Mouse (Mus musculus) liver, embryonic 14.5 days (tissue): Measurements from ENCODE around the gene Tubal3. TPM values are rescaled to one million over a fixed set of nuclear protein-coding genes. Genes with fewer than 3 reads are reported as not detected.

Experiments used
- ATAC-seq: fragments of 200-750 bp; cut with Nextera tagmentation; 2 replicates; pipeline ENCODE4 v1.8.0; 2017; ENCODE audit warnings: moderate number of reproducible peaks, mild to moderate bottlenecking, moderate library complexity; ENCODE audit not compliant: insufficient read depth
- DNase-seq, 3 experiments: peaks; one replicate each; pipeline ENCODE4 v3.0.0-alpha.2; 2012 to 2013; ENCODE audit warnings: low read depth in 3 of 3, low spot score in 3 of 3
- H3K27ac ChIP-seq: fragments of 300-500 bp; sonication (generic); 2 replicates; pipeline ENCODE4 v1.5.1; 2014; ENCODE audit warnings: moderate library complexity, mild to moderate bottlenecking, control low read depth, inconsistent platforms
- H3K27me3 ChIP-seq: fragments of 300-500 bp; sonication (generic); 2 replicates; pipeline ENCODE4 v1.6.1; 2014; ENCODE audit warnings: mild to moderate bottlenecking, low read length, moderate library complexity; ENCODE audit not compliant: control insufficient read depth, insufficient read depth
- H3K36me3 ChIP-seq: fragments of 300-500 bp; sonication (generic); replicated peaks from 2 replicates; pipeline ENCODE4 v1.6.1; 2014; ENCODE audit warnings: low read depth; ENCODE audit not compliant: control insufficient read depth, insufficient read depth
- H3K4me1 ChIP-seq, 2 experiments: fragments of 200-500 bp in 1 of 2; fragments of 300-500 bp in 1 of 2; sonication (generic) in 1 of 2; replicated peaks; 2 replicates each; pipeline ENCODE4 v1.6.1; 2012 to 2014; ENCODE audit warnings: antibody characterized with exemption in 1 of 2, inconsistent platforms in 1 of 2, low read length in 1 of 2; ENCODE audit not compliant: control insufficient read depth in 2 of 2, insufficient read depth in 2 of 2
- H3K4me2 ChIP-seq: fragments of 300-500 bp; sonication (generic); 2 replicates; pipeline ENCODE4 v1.6.1; 2014; ENCODE audit warnings: low read depth, mild to moderate bottlenecking, control low read depth, moderate library complexity
- H3K4me3 ChIP-seq, 2 experiments: fragments of 200-500 bp in 1 of 2; fragments of 300-500 bp in 1 of 2; sonication (generic) in 1 of 2; 2 replicates each; pipeline ENCODE4 v1.5.1; 2012 to 2014; ENCODE audit warnings: low read depth in 2 of 2, low read length in 2 of 2, mild to moderate bottlenecking in 2 of 2, control low read depth in 1 of 2, inconsistent platforms in 1 of 2, moderate library complexity in 1 of 2; ENCODE audit not compliant: insufficient read depth in 1 of 2
- H3K9ac ChIP-seq: fragments of 300-500 bp; sonication (generic); replicated peaks from 2 replicates; pipeline ENCODE4 v1.6.1; 2014; ENCODE audit warnings: mild to moderate bottlenecking, control low read depth, moderate library complexity
- H3K9me3 ChIP-seq: fragments of 300-500 bp; sonication (generic); 2 replicates; pipeline ENCODE4 v1.6.1; 2016; ENCODE audit warnings: low read length, mixed read lengths; ENCODE audit not compliant: control insufficient read depth
- CTCF ChIP-seq: IDR thresholded peaks from 2 replicates; pipeline ENCODE4 v1.5.1; 2016; ENCODE audit warnings: antibody characterized with exemption, low read depth, control low read depth
- EP300 ChIP-seq: IDR thresholded peaks from 2 replicates; pipeline ENCODE4 v1.6.1; 2016; ENCODE audit warnings: antibody characterized with exemption, low read depth
- WGBS: fragments of 180-500 bp; shearing (Covaris S2); extraction: QIAGEN DNeasy Blood & Tissue Kit; methylation state at CpG from one replicate; pipeline ENCODE4 v1.1.7; 2014; ENCODE audit not compliant: insufficient replicate concordance; 5-methylcytosine and 5-hydroxymethylcytosine counted together
- polyA plus RNA-seq, 2 experiments: library from polyadenylated mRNA; depleted of rRNA in 1 of 2; stranded (reverse) in 1 of 2; unstranded in 1 of 2; fragments of >200 nt; fragmentation: Nextera tagmentation in 1 of 2; extraction: Ambion mirVana in 1 of 2; gene quantifications; 2 replicates each; pipeline versions ENCODE4 v1.2.1 to v1.2.3; 2012 to 2014

Tubal3 gene
- polyA plus RNA-seq (2012; rRNA removed) (not detected in 2 replicates), polyA plus RNA-seq (2014; fragmentation: Nextera tagmentation; extraction: Ambion mirVana) (not detected in 2 replicates)

DNA sequence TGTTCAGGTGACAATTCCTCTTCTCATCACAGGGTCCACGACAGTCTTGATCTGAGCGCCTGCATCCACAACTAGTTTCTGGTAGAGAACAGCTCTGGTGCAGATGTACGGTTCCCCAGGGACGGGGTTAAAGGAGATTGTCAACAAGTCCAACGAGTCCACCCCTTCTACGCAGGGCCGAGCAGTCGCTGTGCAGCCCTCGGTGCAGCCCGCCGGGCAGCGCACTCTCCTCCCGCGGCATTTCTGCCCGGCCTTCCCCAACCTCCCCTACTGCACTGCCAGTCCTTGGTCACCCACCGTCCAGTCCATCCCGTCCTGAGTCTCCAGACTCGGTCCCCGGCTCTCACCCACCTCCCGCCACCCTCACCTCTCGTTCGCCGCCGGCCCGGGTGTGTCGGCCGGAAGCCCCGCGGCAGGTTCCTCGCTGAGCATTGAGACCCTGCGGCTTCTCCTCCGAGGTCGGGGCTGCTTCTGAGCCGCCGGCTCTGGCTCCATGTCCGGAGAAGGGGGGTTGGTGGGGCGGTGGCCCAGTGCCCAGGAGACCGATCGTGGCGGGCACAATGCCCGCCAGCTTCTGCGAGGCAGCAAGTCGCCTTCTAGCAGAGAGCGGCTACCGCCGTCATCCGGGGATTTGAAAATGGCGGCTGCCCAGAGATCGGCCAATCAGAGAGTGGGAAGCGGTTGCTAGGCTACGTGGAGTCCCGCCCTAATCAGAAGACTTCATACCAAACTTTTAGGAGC is at the start of gene Tubal3, which contains the start of gene Net1:
TSS of gene Tubal3 (plus strand) at position 704 of the 741 bp plus-strand sequence.
TSS of gene Net1 (minus strand) at position 650 of the 741 bp plus-strand sequence.
- peak within 1 kb of the TSS; percentile 43 for H3K27ac ChIP-seq
- H3K9me3 ChIP-seq, result no peaks in the 10 kb centered on the region
- H3K4me3 ChIP-seq, result peak within 1 kb of the TSS; percentile 83 to 86
- WGBS, result under 1% methylated on average over 52 of the region's 52 CpGs
- peak within 1 kb of the TSS; percentile 90 for H3K4me2 ChIP-seq
- ATAC-seq, result peak; percentile 95
- TF ChIP-seq EP300 (no peak), CTCF (no peak)
- DNase-seq, result peak; percentile 78 to 86 (median 80)
- H3K9ac ChIP-seq, result peak within 1 kb of the TSS; percentile 92
- H3K27me3 ChIP-seq, result no peaks in the 10 kb centered on the region
- peaks cover under 1% of the 10 kb centered on the region for H3K36me3 ChIP-seq
- peaks cover 8 to 9% of the 10 kb centered on the region in 2 experiments for H3K4me1 ChIP-seq

DNA sequence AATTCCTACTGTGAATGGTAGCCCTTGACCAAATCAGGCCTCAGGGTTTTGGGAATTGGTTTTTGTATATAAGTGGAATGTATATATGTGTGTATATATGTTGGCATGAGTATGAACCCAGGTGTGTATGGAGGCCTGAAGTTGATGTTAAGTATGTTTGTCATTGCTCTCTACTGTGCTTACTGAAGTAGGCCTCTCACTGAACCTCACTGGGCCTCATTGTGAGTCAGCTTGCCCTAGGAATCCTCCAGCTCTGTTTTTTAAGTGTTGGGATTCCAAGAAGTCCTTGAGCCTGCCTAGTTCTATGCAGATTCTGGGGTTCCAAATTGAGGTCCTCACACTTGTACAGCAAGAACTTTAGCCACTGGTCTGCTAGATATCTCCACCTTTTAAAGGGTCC is 48.2 kb upstream of the Tubal3 start:
- Histone ChIP-seq H3K27ac (peak overlapping the region; percentile 56), H3K27me3 (no peaks in the 10 kb centered on the region), H3K36me3 (no peaks in the 10 kb centered on the region), H3K9me3 (no peaks in the 10 kb centered on the region), H3K9ac (no peak overlapping the region; the same call in 1 of the 2 replicates), H3K4me1 (peaks cover 73 to 78% of the 10 kb centered on the region in 2 experiments), H3K4me3 (no peak overlapping the region), H3K4me2 (no peak overlapping the region)
- no peak for ATAC-seq
- no peak for DNase-seq
- TF ChIP-seq CTCF, result no peak
- no peak for TF ChIP-seq EP300

DNA sequence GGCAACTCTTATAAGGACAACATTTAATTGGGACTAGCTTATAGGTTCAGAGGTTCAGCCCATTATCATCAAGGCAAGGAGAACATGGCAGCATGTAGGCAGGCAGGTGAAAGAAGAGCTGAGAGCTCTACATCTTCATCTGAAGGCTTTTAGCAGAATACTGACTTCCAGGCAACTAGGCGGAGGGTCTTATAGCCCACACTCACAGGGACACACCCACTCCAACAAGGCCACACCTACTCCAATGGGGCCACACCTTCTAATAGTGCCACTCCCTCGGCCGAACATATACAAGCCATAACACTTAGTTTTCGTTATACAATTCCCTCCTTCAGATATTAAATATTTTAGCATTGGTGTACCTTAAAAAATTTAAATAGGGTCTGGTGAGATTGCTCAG is 45.2 kb upstream of the Tubal3 start:
- DNase-seq (no peak), ATAC-seq (peak; percentile 42; the same call in 1 of the 2 replicates)
- WGBS, result 71% methylated on average over 4 of the region's 4 CpGs
- Histone ChIP-seq H3K4me1 (peaks cover 52 to 57% of the 10 kb centered on the region in 2 experiments), H3K4me2 (no peak overlapping the region), H3K9me3 (no peaks in the 10 kb centered on the region), H3K27ac (no peak overlapping the region), H3K4me3 (no peak overlapping the region), H3K27me3 (no peaks in the 10 kb centered on the region), H3K9ac (no peak overlapping the region), H3K36me3 (no peaks in the 10 kb centered on the region)
- no peak for TF ChIP-seq CTCF
- no peak for TF ChIP-seq EP300

DNA sequence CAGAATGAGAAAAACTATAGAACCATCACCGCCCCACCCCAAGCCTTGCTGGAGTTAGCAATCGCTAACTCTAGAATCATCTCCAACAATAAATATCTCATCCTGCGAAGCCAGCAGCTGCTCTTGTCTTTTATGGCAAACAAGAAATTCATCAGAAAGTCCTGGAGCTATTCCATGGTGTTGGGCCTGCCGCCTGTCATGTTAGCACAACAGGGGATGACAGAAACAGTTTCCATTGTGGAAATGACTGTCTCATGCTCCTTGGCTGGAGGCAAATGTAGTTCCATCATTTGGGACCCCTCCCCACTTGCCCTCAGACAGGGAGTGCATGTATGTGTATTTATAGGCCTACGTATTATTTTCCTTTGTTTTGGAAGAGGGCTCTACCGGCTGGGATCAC is 41.6 kb upstream of the Tubal3 start:
- no peaks in the 10 kb centered on the region for H3K9me3 ChIP-seq
- peaks cover 10% of the 10 kb centered on the region for H3K36me3 ChIP-seq
- ATAC-seq, result no peak
- no peak overlapping the region for H3K4me2 ChIP-seq
- TF ChIP-seq CTCF (no peak), EP300 (no peak)
- H3K4me3 ChIP-seq, result no peak overlapping the region
- WGBS, result 85% methylated on average over 6 of the region's 6 CpGs
- peaks cover 22 to 26% of the 10 kb centered on the region in 2 experiments for H3K4me1 ChIP-seq
- no peak overlapping the region for H3K27ac ChIP-seq
- H3K27me3 ChIP-seq, result no peaks in the 10 kb centered on the region
- DNase-seq, result no peak
- no peak overlapping the region for H3K9ac ChIP-seq

DNA sequence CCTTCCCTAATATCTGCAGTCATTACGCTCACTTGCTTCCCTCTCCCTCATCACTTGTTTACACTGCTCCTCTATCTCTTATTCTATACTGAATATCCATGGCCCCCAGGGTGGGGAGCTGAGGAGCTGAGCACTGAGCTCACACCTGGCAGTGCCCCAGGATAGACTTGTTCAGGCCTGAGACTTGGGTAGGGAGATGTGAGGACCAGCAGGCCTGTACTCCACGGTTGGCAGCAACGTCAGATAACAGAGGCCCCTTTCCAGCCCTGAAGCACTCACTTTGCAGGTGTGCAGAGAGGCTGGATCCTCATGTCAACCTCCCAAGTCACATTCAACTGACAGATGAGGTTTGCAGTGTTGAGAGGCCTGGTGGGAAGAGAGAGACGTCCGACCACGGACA is 40.9 kb upstream of the Tubal3 start:
- ATAC-seq (peak; percentile 34; the same call in 1 of the 2 replicates), DNase-seq (no peak)
- Histone ChIP-seq H3K27ac (no peak overlapping the region), H3K4me1 (peaks cover 17 to 20% of the 10 kb centered on the region in 2 experiments), H3K4me2 (no peak overlapping the region), H3K27me3 (no peaks in the 10 kb centered on the region), H3K9ac (no peak overlapping the region), H3K36me3 (peaks cover 18% of the 10 kb centered on the region), H3K9me3 (no peaks in the 10 kb centered on the region), H3K4me3 (no peak overlapping the region)
- no peak for TF ChIP-seq CTCF
- TF ChIP-seq EP300, result no peak
- 58% methylated on average over 6 of the region's 6 CpGs for WGBS
